12 mouse cellular contexts compared by ENCODE assay signal in genomic region chr1:72778789-72779188, GRCm38 (mm10). TPM values are rescaled to one million over a fixed set of nuclear protein-coding genes. Genes with fewer than 3 reads are reported as not detected.
DNase-seq lines count a peak whose midpoint lies in the region; ATAC-seq and TF ChIP-seq lines count a peak whose summit lies in the region.
"Had no signal": no experiment of that assay in that cellular context is flagged by ENCODE, and none has a peak within 500 bp of the region (broad histone marks: within the 10 kb centered on the region; RNA-seq: fewer than 3 reads in every experiment).

No protein-coding gene starts in this region.

- no peak overlapping the region for H3K9ac ChIP-seq in kidney, embryonic 15.5 days
- H3K9ac ChIP-seq in ES-E14 (ENCODE audit: insufficient read depth, low read depth, low read length, poor library complexity, severe bottlenecking): no peak overlapping the region
- no peak overlapping the region for H3K9ac ChIP-seq in embryonic facial prominence, embryonic 11.5 days (replicated peaks; ENCODE audit: low read length)
- H3K9ac ChIP-seq in lung, embryonic 14.5 days: no peak overlapping the region
- H3K9ac ChIP-seq: liver, embryonic 15.5 days had no signal

- no peak overlapping the region for H3K27ac ChIP-seq in kidney, embryonic 15.5 days
- H3K27ac ChIP-seq in ES-E14 (ENCODE audit: insufficient read depth, low read depth, low read length, poor library complexity, severe bottlenecking): peak overlapping the region; percentile 16; the same call in 1 of the 2 replicates
- H3K27ac ChIP-seq in embryonic facial prominence, embryonic 11.5 days (replicated peaks; ENCODE audit: low read depth, low read length): no peak overlapping the region
- H3K27ac ChIP-seq in lung, embryonic 14.5 days (ENCODE audit: low read depth): peak overlapping the region; percentile 50; the same call in 1 of the 2 replicates
- H3K27ac ChIP-seq: heart, adult 2 months; liver, embryonic 15.5 days had no signal

- in situ Hi-C loops in ES-E14 (cut with MboI; ENCODE audit: low sequenced_read_pairs in 2 of 2, unreplicated experiment in 2 of 2): loop anchor here in 1 of 2 experiments (5.0 kb wide), 1 partner anchor 41 kb away; no protein-coding TSS in a partner anchor

- H3K4me1 ChIP-seq in kidney, embryonic 15.5 days: peaks cover 22% of the 10 kb centered on the region
- peaks cover 5 to 7% of the 10 kb centered on the region in 2 experiments; a peak in 2 of 4 replicates for H3K4me1 ChIP-seq in ES-E14 (ENCODE audit: control insufficient read depth in 2 of 2, insufficient read depth in 2 of 2, low read length in 2 of 2, poor library complexity in 1 of 2)
- no peaks in the 10 kb centered on the region for H3K4me1 ChIP-seq in embryonic facial prominence, embryonic 11.5 days (ENCODE audit: control insufficient read depth, insufficient read depth, low read length)
- H3K4me1 ChIP-seq in lung, embryonic 14.5 days (ENCODE audit: insufficient read depth): no peaks in the 10 kb centered on the region
- H3K4me1 ChIP-seq: liver, embryonic 15.5 days had no signal

- no peaks in the 10 kb centered on the region for H3K27me3 ChIP-seq in kidney, embryonic 15.5 days
- no peaks in the 10 kb centered on the region for H3K27me3 ChIP-seq in embryonic facial prominence, embryonic 11.5 days (ENCODE audit: control insufficient read depth, insufficient read depth, low read length)
- H3K27me3 ChIP-seq in lung, embryonic 14.5 days (ENCODE audit: insufficient read depth, low read length): no peaks in the 10 kb centered on the region
- H3K27me3 ChIP-seq: liver, embryonic 15.5 days had no signal

- no peak overlapping the region for H3K4me3 ChIP-seq in kidney, embryonic 15.5 days (replicated peaks)
- no peak overlapping the region for H3K4me3 ChIP-seq in ES-E14 (ENCODE audit: insufficient read depth in 1 of 2, low read depth in 1 of 2, low read length in 2 of 2, poor library complexity in 1 of 2, severe bottlenecking in 1 of 2)
- H3K4me3 ChIP-seq in embryonic facial prominence, embryonic 11.5 days (ENCODE audit: low read depth, low read length): no peak overlapping the region
- H3K4me3 ChIP-seq in lung, embryonic 14.5 days (ENCODE audit: low read depth, low read length): no peak overlapping the region
- H3K4me3 ChIP-seq: heart, adult 2 months; liver, embryonic 15.5 days had no signal

- WGBS in kidney, embryonic 15.5 days: 41% methylated on average over 6 of the region's 6 CpGs
- WGBS in embryonic facial prominence, embryonic 11.5 days: 16% methylated on average over 6 of the region's 6 CpGs
- 15% methylated on average over 6 of the region's 6 CpGs for WGBS in lung, embryonic 14.5 days

- DNase-seq in kidney, adult 11 months: peak; percentile 10
- DNase-seq in ES-E14 (ENCODE audit: low read depth, low spot score): no peak
- peak; percentile 55 for DNase-seq in embryonic facial prominence, embryonic 11.5 days (ENCODE audit: low spot score)
- peak; percentile 58 for DNase-seq in lung, embryonic 14.5 days
- no peak for DNase-seq in thymus, postnatal 10 days (ENCODE audit: low spot score in 2 of 2)
- no peak for DNase-seq in heart, postnatal 14 days
- no peak for DNase-seq in layer of hippocampus, postnatal 36 days
- DNase-seq: heart, adult 2 months had no signal

- no peak overlapping the region for H3K4me2 ChIP-seq in kidney, embryonic 15.5 days
- no peak overlapping the region for H3K4me2 ChIP-seq in embryonic facial prominence, embryonic 11.5 days (ENCODE audit: low read depth, low read length)
- H3K4me2 ChIP-seq in lung, embryonic 14.5 days: no peak overlapping the region
- H3K4me2 ChIP-seq: liver, embryonic 15.5 days had no signal

- H3K9me3 ChIP-seq in kidney, embryonic 15.5 days (replicated peaks): no peaks in the 10 kb centered on the region
- H3K9me3 ChIP-seq in ES-E14 (ENCODE audit: control insufficient read depth, insufficient read depth, low read depth, low read length): no peaks in the 10 kb centered on the region
- H3K9me3 ChIP-seq in embryonic facial prominence, embryonic 11.5 days (replicated peaks; ENCODE audit: control insufficient read depth, low read length): no peaks in the 10 kb centered on the region
- H3K9me3 ChIP-seq in lung, embryonic 14.5 days (ENCODE audit: low read depth, low read length): no peaks in the 10 kb centered on the region
- H3K9me3 ChIP-seq: liver, embryonic 15.5 days had no signal

- intact Hi-C loops in heart, postnatal 14 days (cut with DNase I): no loop called here

- H3K36me3 ChIP-seq in kidney, embryonic 15.5 days: no peaks in the 10 kb centered on the region
- H3K36me3 ChIP-seq in ES-E14 (ENCODE audit: control insufficient read depth, insufficient read depth, low read length, poor library complexity, severe bottlenecking): no peaks in the 10 kb centered on the region
- no peaks in the 10 kb centered on the region for H3K36me3 ChIP-seq in embryonic facial prominence, embryonic 11.5 days (replicated peaks; ENCODE audit: control insufficient read depth, insufficient read depth, low read depth, low read length)
- H3K36me3 ChIP-seq in lung, embryonic 14.5 days (ENCODE audit: insufficient read depth): no peaks in the 10 kb centered on the region
- H3K36me3 ChIP-seq: liver, embryonic 15.5 days had no signal

- no peak for ATAC-seq in kidney, embryonic 15.5 days (replicated peaks; ENCODE audit: low FRiP score)
- ATAC-seq in embryonic facial prominence, embryonic 11.5 days (replicated peaks; ENCODE audit: insufficient number of reproducible peaks, low FRiP score, low TSS enrichment, low read depth): 0 out of 2 replicates have a peak, but pooled peaks have one; percentile 51
- ATAC-seq in lung, embryonic 14.5 days (ENCODE audit: insufficient read depth): peak; percentile 58; the same call in 1 of the 2 replicates
- ATAC-seq: hindbrain, embryonic 16.5 days had no signal

- TF ChIP-seq CTCF in lung, embryonic 14.5 days (IDR thresholded peaks at IDR 0.05; ENCODE audit: low read depth): no peak

TF ChIP-seq in ES-E14, 5 proteins besides CTCF, POLR2A, EP300 and RAD21:
- TF ChIP-seq CHD2 (IDR thresholded peaks at IDR 0.05; ENCODE audit: low read depth, low read length) (no peak), MAFK (IDR thresholded peaks at IDR 0.05; ENCODE audit: insufficient read depth, low read depth, low read length) (peak; percentile 64), HCFC1 (IDR thresholded peaks at IDR 0.05; ENCODE audit: borderline replicate concordance, insufficient read depth, low read length) (no peak), ZNF384 (IDR thresholded peaks at IDR 0.05; ENCODE audit: low read depth, low read length) (no peak), ZC3H11A (IDR thresholded peaks at IDR 0.05; ENCODE audit: borderline replicate concordance, low read depth, low read length) (no peak)
TF ChIP-seq in ES-E14: peak in this region for 1.

RNA-seq across cellular contexts. Expression of gene Igfbp2, which starts 45.5 kb away (rescaled TPM):
- polyA plus RNA-seq in kidney, embryonic 15.5 days (2015; fragmentation: Nextera tagmentation; extraction: Ambion mirVana): 138 and 150 TPM in 2 replicates
- total RNA-seq in ES-E14 (2012; rRNA removed): 1,066 and 2,076 TPM in 2 replicates
- polyA plus RNA-seq in embryonic facial prominence, embryonic 11.5 days (2014; fragmentation: Nextera tagmentation; extraction: Ambion mirVana): 368 and 450 TPM in 2 replicates
- polyA plus RNA-seq in lung, embryonic 14.5 days (2014; fragmentation: Nextera tagmentation; extraction: Ambion mirVana): 321 and 352 TPM in 2 replicates
- total RNA-seq in heart, postnatal 14 days (2021): 1 to 10 TPM; 1.1 to 1.3 TPM
- total RNA-seq in layer of hippocampus, postnatal 36 days (2021): 10 to 100 TPM; 40.2 to 54.9 TPM
- total RNA-seq: monocyte, adult 5-6 weeks had no signal

Comparison
In these comparisons a context has a peak if more than half of its experiments do, and no peak if none do; other contexts are left out.
1. DNase-seq: peak in kidney, adult 11 months (single experiment), embryonic facial prominence, embryonic 11.5 days (single experiment) and lung, embryonic 14.5 days (single experiment); none in ES-E14 (single experiment), thymus, postnatal 10 days (0 of 2), heart, postnatal 14 days (0 of 2) and layer of hippocampus, postnatal 36 days (0 of 2).
2. H3K27ac ChIP-seq: peak in ES-E14 (single experiment) and lung, embryonic 14.5 days (single experiment); none in kidney, embryonic 15.5 days (single experiment) and embryonic facial prominence, embryonic 11.5 days (single experiment).
3. RNA of gene Igfbp2, which starts 45.5 kb away (total RNA-seq): 1,066 to 2,076 TPM in ES-E14; 40.2 to 54.9 TPM in layer of hippocampus, postnatal 36 days and 1.1 to 1.3 TPM in heart, postnatal 14 days; every median in the first group is over 10 times any median in the second.